Mouse (Mus musculus) bone marrow, adult 2 months (tissue): ENCODE measurements around the gene Lrmda.

Experiments
- CTCF ChIP-seq: fragments of 200-500 bp; IDR thresholded peaks from 2 replicates; pipeline ENCODE4 v1.5.1; 2011; ENCODE audit warnings: low read length, control low read depth; ENCODE audit not compliant: control insufficient read depth, insufficient read depth
- POLR2A ChIP-seq: fragments of 200-500 bp; IDR thresholded peaks from 2 replicates; pipeline ENCODE4 v1.6.1; 2011; ENCODE audit warnings: low read depth, mild to moderate bottlenecking, control low read depth, low read length, borderline replicate concordance; ENCODE audit not compliant: control insufficient read depth

- TF ChIP-seq CTCF (no peak), POLR2A (no peak)
These were observed 71.8 kb downstream of the Lrmda start for GRCm38 (mm10) chr14:22091306-22091705.
